Mouse (Mus musculus) embryo, embryonic 11.5 days (tissue): ENCODE measurements around the gene Gpx4.
"Not testable (repeated sequence)": the region's sequence is repeated elsewhere in the genome, so short reads cannot be mapped to it uniquely, and the experiment has no call there.

Source experiments
- DNase-seq: peaks from one replicate; pipeline ENCODE4 v3.0.0-alpha.2; 2012; ENCODE audit warnings: low read depth, low spot score

The Gpx4 gene

GRCm38 (mm10) chr10:80050244-80050643 is 3.3 kb downstream of the Gpx4 start:
- no peak for DNase-seq

- no peak for DNase-seq
Measured at GRCm38 (mm10) chr10:80050885-80051617, 4.1 kb downstream of the Gpx4 start.

- DNase-seq = no peak
Measured at GRCm38 (mm10) chr10:80051618-80052373, 4.8 kb downstream of the Gpx4 start.

- DNase-seq = no peak
Measured at GRCm38 (mm10) chr10:80052374-80052764, 5.4 kb downstream of the Gpx4 start.

GRCm38 (mm10) chr10:80053259-80053780 is 6.4 kb downstream of the Gpx4 start:
- DNase-seq = peak; percentile 100

- DNase-seq = peak; percentile 52
Measured at GRCm38 (mm10) chr10:80053831-80054815, 7.2 kb downstream of the Gpx4 start.

- DNase-seq = not testable (repeated sequence)
Measured at GRCm38 (mm10) chr10:80054911-80055310, 7.9 kb downstream of the Gpx4 start.

- no peak for DNase-seq
Measured at GRCm38 (mm10) chr10:80055364-80055763, 8.4 kb downstream of the Gpx4 start.

GRCm38 (mm10) chr10:80055891-80056290 is 8.9 kb downstream of the Gpx4 start:
- DNase-seq = no peak

- DNase-seq = no peak
Measured at GRCm38 (mm10) chr10:80056506-80056905, 9.5 kb downstream of the Gpx4 start.

GRCm38 (mm10) chr10:80056976-80057682 is 10.2 kb downstream of the Gpx4 start:
- DNase-seq = no peak

- no peak for DNase-seq
Measured at GRCm38 (mm10) chr10:80057683-80058326, 10.8 kb downstream of the Gpx4 start.

GRCm38 (mm10) chr10:80063104-80063503 is 16.1 kb downstream of the Gpx4 start:
- DNase-seq = no peak

- no peak for DNase-seq
Measured at GRCm38 (mm10) chr10:80063877-80064650, 17.1 kb downstream of the Gpx4 start.

- DNase-seq = no peak
Measured at GRCm38 (mm10) chr10:80069251-80069650, 22.3 kb downstream of the Gpx4 start.

GRCm38 (mm10) chr10:80069948-80070450 is 23.0 kb downstream of the Gpx4 start:
- DNase-seq = no peak

- no peak for DNase-seq
Measured at GRCm38 (mm10) chr10:80070837-80071515, 24.0 kb downstream of the Gpx4 start.

- no peak for DNase-seq
Measured at GRCm38 (mm10) chr10:80071516-80071900, 24.5 kb downstream of the Gpx4 start.
